Mouse (Mus musculus) adrenal gland, postnatal 0 days (tissue): ENCODE measurements around the gene D130040H23Rik. TPM values are rescaled to one million over a fixed set of nuclear protein-coding genes. Genes with fewer than 3 reads are reported as not detected.

ENCODE experiments used
- polyA plus RNA-seq: library from polyadenylated mRNA; unstranded; fragments of >200 nt; fragmentation: Nextera tagmentation; extraction: Ambion mirVana; gene quantifications from 2 replicates; pipeline ENCODE4 v1.2.1, GENCODE M21; 2015

Gene D130040H23Rik
- polyA plus RNA-seq: 4.2 and 4.3 TPM in 2 replicates

GRCm38 (mm10) chr8:69270386-69271202 lies at the start of gene D130040H23Rik:
TSS of gene D130040H23Rik (plus strand) at chr8:69271080.

Other genes starting within 250 kb of the D130040H23Rik start
- gene Zfp930, start 62.0 kb upstream of the D130040H23Rik start, polyA plus RNA-seq: 8.3 and 15.0 TPM in 2 replicates
- gene Gm9495, start 182.5 kb downstream of the D130040H23Rik start, polyA plus RNA-seq: not detected in 2 replicates